Mouse (Mus musculus): Measurements from ENCODE around the gene Sh3kbp1.

Sh3kbp1 gene

DNA sequence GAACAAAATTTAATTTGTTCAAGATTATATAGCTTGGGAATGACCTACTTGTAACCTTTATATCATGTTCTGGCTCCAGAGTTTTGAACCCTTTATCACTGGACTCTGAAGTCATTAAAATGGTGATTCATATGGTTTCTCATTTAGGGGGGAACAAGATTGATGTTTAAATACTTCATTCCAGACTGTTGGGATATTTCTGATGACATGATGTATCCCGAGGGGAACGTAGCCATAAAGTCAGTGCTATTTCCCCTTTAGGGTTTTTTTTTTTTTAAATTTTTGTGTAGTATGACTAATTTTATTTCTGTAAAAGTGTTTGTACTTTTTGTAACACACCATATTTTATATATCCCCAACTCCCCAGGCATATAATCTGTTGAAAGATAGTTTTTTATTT lies 212.7 kb downstream of the Sh3kbp1 start:
- DNase-seq (ENCODE audit: low read depth), result no peak

DNA sequence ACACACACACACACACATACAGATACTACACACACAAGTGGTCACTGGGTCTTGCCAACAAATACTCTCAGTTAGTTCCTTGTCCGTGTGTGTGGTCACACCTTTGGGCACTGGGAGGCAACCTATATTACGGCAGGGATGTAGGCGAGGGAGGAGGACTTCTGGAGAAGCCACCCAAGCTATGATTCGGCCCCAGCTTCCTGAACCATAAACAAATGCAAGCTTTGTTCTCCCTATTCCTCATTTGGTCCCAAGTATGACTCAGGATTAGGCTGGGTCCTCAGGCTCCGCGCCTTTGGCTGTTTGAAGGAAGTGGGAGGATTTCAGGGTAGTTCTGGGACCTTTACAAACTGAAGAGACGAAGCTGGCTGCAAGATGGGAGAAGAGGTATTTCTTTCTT lies 213.2 kb downstream of the Sh3kbp1 start:
- DNase-seq (ENCODE audit: low read depth), result no peak

DNA sequence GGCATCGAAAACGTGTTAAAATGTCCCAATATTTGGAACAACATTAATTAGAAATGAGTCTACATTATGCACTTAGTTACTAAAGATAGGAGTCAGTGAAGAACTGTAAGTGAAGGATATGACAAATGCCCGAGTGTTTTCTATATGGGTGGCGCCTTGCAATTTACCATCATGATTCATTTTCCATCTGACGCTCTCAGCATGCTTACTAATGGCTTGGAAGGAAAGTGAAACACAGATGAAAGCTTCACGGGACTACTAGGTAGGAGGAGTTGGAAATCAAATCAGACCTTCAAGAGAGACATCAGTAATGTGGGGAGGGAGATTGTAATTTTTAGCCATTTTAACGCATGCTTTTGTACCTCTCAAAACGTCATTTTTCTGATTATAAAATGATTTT lies 223.7 kb downstream of the Sh3kbp1 start:
- DNase-seq (ENCODE audit: low read depth), result no peak

DNA sequence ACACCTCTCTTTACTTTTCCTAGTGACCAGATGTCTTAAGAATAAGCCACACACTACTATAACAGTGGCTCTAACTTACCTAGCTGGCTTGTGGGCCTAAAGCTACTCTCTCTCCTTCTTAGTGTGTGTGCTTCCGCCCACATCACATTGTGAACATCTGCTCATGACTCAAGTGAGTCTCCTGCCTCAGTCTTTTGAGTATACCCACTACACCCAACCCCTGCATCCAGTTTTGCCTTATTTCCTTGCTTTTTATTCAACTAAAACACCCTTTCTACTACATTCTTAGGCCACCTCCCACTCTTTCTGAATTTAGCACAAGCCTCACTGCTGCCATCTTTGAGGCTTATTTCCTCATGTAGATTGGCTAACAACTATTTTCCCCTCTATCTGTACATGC lies 229.8 kb downstream of the Sh3kbp1 start:
- DNase-seq (ENCODE audit: low read depth), result no peak

DNA sequence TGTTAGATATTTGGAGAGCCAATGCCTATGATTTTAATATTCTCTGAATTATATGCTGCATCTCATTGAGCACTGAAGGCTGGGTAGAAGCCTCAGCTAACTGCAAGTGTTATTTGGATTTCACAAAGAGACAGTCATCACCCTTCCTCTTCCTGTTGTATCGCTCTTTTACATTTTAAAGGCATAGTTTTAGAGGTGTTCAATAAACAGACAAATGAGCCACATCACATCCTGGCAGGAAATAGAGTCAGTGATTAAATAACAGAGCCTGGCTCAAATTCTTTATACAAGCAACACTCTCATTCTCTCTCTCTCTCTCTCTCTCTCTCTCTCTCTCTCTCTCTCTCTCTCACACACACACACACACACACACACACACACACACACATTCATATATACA lies 231.1 kb downstream of the Sh3kbp1 start:
- DNase-seq (ENCODE audit: low read depth), result peak; percentile 32

DNA sequence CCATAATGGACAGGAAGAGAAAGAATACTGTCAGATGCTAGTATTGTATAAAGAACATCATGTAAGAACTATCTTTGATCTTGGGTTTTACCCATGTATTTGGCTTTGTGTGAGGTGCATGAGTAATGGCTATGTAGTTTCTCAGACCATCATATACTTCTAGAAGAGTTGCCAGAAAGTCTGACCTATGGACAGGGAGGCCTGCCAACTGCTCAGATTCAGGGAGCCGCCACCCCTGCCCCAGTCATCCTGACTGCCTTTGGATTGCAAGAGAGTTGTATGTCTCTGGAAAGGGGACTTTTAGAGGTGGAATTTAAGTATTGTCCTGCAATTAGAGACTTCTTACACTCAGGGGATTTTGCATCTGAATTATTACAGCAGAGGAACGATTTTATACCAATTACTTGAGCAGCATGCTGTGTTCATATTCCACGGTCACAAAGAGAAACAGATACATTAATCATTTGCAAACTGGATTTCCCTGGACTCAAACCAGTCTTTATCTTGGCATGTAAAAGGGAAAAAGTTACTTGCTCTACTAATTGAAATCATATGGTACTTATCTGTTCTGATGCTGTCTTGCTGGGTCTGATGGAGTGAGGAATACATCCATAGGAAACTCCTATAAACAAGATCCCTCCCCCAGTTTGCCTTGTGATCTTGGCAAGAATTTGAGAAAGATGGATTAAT lies 233.9 kb downstream of the Sh3kbp1 start:
- DNase-seq (ENCODE audit: low read depth), result no peak

DNA sequence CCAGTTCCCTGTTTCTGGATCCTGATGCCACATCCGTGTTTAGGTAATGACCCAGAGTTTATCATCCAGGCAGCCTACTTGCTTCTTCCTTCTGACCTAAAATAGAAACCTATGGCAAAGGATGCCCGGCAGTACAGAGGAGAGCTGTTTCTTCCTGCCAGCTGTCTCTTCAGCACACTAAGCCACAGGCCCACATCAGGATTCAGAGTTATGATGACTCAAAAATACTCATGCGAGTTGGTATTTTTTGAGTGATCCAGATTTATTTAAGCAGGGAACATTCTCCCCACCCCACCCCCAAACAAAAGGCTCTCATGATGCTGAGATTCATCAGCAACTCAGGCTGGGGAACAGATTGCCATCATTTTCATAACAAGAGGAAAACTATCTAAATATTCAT lies 240.6 kb downstream of the Sh3kbp1 start:
- no peak for DNase-seq (ENCODE audit: low read depth)

DNA sequence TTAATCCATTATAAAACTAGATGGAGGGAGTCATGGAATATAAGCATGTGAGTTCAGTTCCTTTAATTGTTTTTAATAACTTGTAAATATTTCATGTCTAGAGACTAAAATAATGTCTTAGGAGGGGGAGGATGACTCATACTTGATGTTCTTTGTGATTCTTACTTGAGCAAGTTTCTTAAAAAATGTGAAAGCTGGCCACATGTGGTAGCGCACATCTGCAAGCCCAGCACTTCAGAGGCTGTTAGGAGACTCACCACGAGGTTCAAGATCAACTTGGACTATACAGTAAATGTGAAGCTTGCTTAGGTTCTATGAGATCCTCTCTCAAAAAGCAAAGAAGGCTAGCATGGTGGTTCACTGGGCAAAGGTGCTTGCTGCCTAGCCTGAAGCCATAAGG lies 245.4 kb downstream of the Sh3kbp1 start:
- DNase-seq (ENCODE audit: low read depth), result no peak

DNA sequence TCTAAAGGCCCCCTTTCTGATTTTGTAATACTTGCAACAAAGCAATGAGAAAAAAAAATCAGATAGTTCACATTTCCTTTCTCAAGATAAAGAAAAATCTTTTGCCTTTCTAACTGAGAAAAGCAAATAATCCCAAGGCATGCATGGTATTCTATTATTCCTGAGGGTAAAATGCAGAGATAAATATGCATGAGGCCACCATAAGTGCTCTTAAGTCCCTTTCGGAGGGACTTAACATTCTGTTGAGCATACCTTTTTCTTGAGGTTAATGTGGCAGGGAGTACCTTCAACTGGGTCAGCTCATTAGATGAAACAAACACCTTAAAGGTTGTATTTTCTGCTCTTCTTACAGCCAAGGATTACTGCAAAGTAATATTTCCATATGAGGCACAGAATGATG lies 250.7 kb downstream of the Sh3kbp1 start:
- DNase-seq (ENCODE audit: low read depth), result no peak

DNA sequence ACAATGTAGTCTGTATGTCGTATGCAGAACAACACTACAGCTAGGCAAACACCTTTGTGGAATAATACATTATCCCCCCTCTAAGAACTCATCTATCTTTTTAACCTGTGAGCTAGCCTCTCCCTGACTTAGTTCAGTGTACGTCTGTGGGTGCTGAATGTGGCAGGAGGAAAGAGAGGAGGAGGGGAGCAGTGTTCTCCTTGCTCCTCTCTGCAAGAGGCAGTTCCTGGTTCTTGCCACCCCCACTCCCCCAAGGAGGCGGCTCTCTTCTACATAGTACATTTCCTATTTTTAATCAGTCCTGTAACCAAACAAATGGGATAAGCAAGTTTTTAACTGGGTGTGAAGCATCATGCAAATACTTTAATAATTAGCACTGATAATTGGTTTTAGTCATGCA lies 252.4 kb downstream of the Sh3kbp1 start:
- DNase-seq (ENCODE audit: low read depth), result no peak

DNA sequence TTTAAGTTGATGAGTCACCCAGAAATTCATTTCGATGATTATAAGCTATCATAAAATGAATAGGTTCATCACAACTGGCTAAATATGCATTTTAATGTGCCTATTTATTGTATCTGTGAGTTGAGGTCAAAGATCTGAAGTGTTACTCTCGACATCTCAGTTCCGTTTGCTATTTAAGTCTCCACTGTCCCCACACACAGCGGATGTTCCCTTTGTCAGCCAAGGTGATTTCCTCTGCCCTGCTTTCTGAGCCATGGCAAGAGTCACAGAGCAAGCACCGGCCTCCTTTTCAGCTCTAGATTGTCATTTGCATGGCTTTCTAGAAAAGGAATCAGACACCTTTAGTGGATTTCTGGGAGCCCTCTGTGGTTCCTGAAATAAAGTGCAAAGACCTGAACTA lies 254.5 kb downstream of the Sh3kbp1 start:
- DNase-seq (ENCODE audit: low read depth), result no peak

DNA sequence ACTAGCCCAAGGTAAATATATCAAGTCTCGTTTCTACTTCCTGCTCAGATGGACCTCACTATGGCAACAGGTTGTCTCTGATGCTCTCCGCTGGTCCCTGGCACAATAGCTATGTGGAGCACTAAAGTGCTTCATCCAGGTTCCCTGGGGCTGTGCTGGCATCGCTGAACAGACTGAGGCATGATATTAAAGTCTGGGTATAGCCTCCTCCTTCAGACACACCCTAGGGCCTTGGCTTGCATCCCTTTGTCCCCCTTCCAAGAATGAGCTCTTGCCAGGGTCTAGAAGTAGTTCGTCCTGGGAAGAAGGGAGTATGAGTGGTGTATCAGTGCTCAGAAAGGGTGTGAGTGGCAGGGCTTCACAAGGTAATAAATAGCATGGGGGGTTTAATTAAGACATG lies 269.5 kb downstream of the Sh3kbp1 start:
- DNase-seq (ENCODE audit: low read depth), result no peak

DNA sequence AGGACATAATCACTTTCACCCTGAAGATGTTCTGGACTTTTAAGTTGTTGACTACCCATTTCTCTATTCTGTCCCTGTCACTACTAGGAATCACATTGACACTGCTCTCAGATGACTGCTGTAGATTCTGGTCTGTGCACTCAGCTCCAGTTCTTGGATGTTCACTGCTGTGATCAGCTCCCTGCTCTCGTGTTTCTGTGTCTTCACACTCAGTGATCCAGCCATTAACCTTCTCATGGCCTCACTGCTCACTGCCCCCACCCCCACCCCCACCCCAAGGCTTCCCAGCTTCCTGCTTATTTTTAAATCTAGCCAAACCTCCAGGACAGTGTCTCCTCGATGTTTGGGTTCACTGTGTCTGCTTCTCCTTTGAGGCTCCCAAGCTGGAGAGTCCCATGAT lies 271.0 kb downstream of the Sh3kbp1 start:
- DNase-seq (ENCODE audit: low read depth), result no peak

DNA sequence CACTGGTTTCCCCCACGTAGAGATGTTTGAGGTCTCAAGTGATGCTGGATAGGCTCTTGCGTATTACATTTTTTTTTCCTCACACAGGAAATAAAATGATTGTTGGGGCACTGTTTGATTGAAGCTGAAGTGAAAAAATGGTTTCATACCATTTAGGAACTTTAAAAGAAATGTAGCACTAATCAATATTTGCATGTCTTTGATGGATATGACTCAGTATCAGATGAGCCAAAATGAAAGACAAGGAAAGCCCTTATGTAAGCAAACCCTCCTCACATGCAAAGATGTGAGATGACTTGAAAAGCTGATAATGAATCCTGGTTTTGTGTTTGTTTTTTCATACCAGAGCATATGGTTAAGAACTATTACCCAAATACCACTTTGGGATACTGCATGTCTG lies 272.0 kb downstream of the Sh3kbp1 start:
- no peak for DNase-seq (ENCODE audit: low read depth)

DNA sequence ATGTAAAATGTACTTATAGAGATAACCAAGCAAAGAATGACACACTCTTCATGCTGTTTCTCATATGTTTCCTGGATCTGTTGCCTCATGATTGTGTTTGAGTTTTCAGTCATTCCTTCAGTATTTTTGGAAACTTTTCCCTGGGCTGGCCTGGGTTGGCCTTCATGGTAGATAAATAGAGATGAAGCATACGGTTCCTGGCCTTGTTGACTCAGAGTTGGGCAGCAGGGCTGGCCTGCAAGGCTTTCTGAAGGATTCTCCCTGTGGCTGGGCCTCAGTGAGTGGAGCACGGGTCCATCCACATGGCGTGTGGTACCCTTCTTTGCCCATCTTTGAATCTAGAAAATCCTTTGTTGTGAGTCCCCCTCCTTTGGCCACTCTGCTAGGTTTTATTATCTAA lies 276.3 kb downstream of the Sh3kbp1 start:
- DNase-seq (ENCODE audit: low read depth), result no peak

DNA sequence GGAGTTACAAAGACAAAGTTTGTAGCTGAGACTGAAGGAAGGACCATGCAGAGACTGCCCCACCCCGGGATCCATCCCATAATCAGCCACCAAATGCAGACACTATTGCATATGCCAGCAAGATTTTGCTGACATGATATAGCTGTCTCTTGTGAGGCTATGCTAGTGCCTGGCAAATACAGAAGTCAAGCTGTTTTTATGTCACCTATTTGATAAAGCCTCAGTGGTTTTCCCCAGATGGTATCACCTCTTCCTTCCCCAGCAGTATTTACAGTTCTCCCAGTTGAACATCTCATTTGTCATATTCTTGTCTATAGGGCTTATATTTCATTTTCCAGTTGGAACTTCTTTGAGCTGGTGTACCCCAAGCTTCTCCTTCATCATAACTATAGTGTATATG lies 280.6 kb downstream of the Sh3kbp1 start:
- no peak for DNase-seq (ENCODE audit: low read depth)

DNA sequence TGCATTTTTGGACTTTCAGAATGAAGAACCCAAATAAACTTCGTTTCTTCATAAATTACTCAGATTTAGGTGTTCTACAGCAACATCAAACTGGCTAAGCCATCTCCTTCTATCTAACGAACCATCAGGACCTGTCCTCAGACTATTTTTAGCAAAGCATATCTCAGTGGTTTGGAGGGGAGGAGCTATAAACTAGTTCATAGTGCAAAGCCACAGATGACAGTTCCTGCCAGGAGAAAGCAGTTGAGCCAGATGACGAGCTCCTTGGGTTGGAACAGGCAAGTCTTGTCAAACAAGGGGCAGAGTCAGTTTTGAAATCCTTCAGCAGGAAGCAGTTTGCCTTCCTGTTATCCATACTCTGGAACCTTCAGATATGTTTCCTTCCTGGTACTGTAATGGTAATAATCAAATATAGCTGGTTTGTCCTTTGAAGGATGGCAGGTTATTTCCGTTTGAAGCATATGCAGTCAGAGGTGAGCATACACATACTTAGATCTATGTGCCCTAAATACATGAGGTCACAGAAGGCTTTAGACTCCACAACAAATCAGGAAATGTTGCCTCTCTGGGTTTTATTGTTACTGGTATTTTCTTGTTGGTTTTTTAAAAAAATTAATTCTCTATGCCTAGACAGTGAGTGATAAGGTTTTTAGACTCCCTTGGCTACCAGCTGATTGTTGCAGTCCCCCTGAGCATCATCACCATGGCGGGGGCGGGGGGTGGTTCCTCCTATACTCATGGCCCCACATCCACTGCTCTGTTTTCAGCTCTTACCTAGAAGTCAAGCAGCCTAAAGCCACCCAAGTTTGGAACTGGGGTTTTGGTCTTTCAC lies 282.6 kb downstream of the Sh3kbp1 start:
- peak; percentile 34 for DNase-seq (ENCODE audit: low read depth)

DNA sequence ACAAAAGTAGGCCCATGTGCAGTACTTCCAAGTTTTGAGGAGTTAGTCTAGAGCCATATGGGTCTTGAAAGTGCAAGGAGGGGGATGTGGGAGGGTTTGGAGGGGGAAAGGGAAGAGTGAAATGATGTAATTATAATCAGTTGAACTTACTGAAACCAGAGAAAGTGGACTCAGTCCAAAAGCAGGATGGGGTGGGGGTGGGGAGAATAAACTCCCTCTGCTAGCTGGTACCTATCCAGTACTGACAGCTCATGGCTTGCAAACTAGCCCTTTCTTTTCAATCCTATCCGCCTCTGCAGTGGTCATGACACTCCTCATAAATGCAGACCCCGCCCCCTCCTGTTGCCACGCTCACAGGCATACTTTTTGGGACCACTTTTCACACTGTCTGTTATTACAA lies 283.5 kb downstream of the Sh3kbp1 start:
- no peak for DNase-seq (ENCODE audit: low read depth)

DNA sequence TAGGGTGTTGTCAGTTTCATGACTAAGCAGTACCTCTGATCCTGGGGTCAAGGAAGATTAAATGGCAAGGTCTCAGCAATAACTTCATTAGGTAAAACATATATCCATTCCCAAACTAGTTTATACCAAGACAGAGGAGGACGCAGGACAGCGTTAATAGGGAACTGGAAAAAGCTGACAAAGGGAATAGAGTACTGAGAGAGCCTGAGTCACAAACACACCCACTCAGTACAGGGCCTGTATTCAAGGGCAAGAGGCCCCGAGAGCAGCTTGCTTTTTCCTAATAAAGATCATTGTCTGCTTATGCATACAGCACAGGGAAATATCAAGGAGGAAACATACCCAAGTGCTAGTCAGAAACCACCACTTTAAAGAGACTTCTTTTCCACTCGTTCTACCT lies 284.5 kb downstream of the Sh3kbp1 start:
- DNase-seq (ENCODE audit: low read depth), result no peak

DNA sequence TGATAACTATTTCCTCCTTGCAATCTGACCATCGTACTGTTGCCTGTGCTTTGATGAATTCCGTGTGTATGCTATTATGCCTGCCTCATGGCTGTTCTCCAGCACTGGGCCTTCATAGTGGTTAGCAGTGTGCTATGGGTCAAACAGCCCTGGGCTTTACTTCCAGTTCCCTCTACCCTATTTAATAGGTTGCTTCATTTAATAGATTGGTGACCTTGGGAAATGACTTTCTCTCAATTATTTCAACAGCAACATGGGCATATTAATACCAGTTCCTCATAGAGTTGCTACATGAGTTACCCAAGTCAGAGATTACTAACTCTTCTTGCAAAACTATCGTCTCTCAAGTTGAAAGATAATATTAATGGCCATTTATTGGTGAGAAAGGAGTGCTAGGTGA lies 285.0 kb downstream of the Sh3kbp1 start:
- no peak for DNase-seq (ENCODE audit: low read depth)

DNA sequence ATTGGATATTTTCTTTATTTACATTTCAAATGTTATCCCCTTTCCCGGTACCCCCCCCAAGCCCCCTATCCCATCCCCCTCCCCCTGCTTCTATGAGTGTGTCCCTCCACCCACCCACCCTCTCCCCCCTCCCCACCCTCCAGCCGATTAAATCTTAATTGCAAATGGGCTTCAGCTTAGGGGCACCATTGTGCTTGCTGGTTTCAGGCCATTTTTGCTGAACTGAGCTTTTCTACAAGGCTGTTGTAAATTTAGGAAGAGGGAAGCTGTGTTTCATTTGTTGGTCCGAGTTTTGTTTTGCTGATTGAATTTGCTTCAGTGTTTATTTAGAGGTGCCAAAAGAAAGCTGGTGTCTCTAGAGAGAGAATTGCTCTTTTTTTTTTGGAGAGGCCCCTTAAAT lies 286.4 kb downstream of the Sh3kbp1 start:
- no peak for DNase-seq (ENCODE audit: low read depth)

DNA sequence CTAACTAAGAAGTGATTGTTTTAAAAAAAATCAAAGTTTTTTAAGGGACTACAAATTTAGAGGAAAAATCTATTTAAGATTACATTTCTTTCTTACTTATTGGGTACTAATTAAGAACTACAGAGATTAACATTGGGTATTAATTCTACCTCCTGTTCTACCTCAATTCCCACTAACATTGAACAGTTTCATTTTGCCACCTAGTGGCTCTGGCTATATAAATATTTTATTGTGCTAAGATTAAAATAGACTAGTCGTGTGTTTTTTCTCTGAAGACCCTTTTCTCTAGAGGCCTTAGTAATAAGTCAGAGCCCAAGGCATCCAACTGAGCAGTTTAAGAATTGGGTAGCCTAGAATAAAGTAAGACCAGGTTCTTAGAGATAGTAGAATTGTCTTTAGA lies 288.1 kb downstream of the Sh3kbp1 start:
- no peak for DNase-seq (ENCODE audit: low read depth)

DNA sequence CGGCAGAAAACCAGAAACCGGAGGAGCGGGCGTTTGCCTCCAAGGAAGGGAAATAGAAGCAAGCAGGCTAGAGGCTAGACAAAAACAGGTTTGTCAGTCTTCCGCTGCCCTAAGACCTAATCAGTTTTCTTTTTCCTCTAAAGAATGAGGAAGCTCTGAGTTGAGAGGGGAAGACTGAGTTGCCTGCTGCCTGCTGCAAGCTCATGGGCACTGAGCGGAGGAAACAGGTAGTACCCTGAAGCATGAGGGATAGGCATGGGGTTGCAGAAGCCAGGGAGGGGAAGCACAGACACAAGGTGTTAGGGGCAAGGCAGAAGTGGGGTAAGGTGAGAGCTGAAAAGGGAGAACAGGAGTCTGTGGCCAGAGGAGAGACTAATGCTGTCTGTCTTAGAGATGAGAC lies 297.7 kb downstream of the Sh3kbp1 start:
- no peak for DNase-seq (ENCODE audit: low read depth)

DNA sequence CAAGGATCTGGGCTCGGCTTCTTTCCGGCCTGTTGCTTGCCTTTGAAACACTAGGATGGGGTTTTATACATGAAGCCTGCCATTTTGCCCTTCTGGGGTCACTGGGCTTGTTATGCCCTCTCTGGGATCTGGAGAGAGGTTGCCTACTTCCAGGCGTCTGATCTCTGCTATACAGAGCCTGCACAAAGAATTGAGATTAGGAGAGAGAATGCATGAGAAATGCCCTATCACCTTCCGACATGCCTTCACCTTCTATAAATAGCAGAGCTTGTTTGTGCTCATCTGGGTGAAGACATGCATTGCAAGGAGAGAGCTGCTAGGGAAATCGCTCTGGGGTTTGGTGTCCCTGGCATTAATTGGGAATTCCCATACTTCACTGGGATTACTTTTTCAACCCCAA lies 301.1 kb downstream of the Sh3kbp1 start:
- DNase-seq (ENCODE audit: low read depth), result no peak

Data from naive thymus-derived CD4-positive, alpha-beta T cell, adult 2 months (primary cell).